Mouse (Mus musculus) heart, embryonic 14.5 days (tissue): ENCODE measurements around the gene Adm2. TPM values are rescaled to one million over a fixed set of nuclear protein-coding genes. Genes with fewer than 3 reads are reported as not detected.

ENCODE experiments used
- ATAC-seq: fragments of 200-750 bp; cut with Nextera tagmentation; 2 replicates; pipeline ENCODE4 v1.8.0; 2017; ENCODE audit warnings: low read depth, moderate TSS enrichment; ENCODE audit not compliant: insufficient number of reproducible peaks, insufficient read depth, low FRiP score
- H3K27ac ChIP-seq, 2 experiments: fragments of 200-500 bp in 1 of 2; fragments of 300-500 bp in 1 of 2; sonication (generic) in 1 of 2; replicated peaks in 1 of 2; 2 replicates each; pipeline ENCODE4 v1.5.1; 2012 to 2014; ENCODE audit warnings: low read depth in 2 of 2, low read length in 2 of 2, control low read depth in 1 of 2, mild to moderate bottlenecking in 1 of 2, mixed read lengths in 1 of 2; ENCODE audit not compliant: control insufficient read depth in 1 of 2, insufficient read depth in 1 of 2
- H3K27me3 ChIP-seq: fragments of 300-500 bp; sonication (generic); 2 replicates; pipeline ENCODE4 v1.6.1; 2014; ENCODE audit warnings: mild to moderate bottlenecking, low read length, control low read depth; ENCODE audit not compliant: control insufficient read depth, insufficient read depth
- H3K36me3 ChIP-seq: fragments of 300-500 bp; sonication (generic); 2 replicates; pipeline ENCODE4 v1.6.1; 2014; ENCODE audit warnings: mild to moderate bottlenecking, control low read depth, low read length, mixed read lengths; ENCODE audit not compliant: control insufficient read depth, insufficient read depth
- H3K4me1 ChIP-seq, 2 experiments: fragments of 200-500 bp in 1 of 2; fragments of 300-500 bp in 1 of 2; sonication (generic) in 1 of 2; 2 replicates each; pipeline ENCODE4 v1.6.1; 2012 to 2014; ENCODE audit warnings: low read length in 2 of 2, control low read depth in 1 of 2, mixed read lengths in 1 of 2; ENCODE audit not compliant: control insufficient read depth in 2 of 2, insufficient read depth in 2 of 2
- H3K4me2 ChIP-seq: fragments of 300-500 bp; sonication (generic); 2 replicates; pipeline ENCODE4 v1.6.1; 2014; ENCODE audit warnings: mild to moderate bottlenecking, low read length
- H3K4me3 ChIP-seq, 2 experiments: fragments of 200-500 bp in 1 of 2; fragments of 300-500 bp in 1 of 2; sonication (generic) in 1 of 2; 2 replicates each; pipeline ENCODE4 v1.5.1; 2012 to 2014; ENCODE audit warnings: low read length in 2 of 2, mild to moderate bottlenecking in 2 of 2, control low read depth in 1 of 2, low read depth in 1 of 2, moderate library complexity in 1 of 2; ENCODE audit not compliant: control insufficient read depth in 1 of 2, insufficient read depth in 1 of 2
- H3K9ac ChIP-seq: fragments of 300-500 bp; sonication (generic); 2 replicates; pipeline ENCODE4 v1.6.1; 2014; ENCODE audit warnings: mild to moderate bottlenecking, low read length
- H3K9me3 ChIP-seq: fragments of 300-500 bp; sonication (generic); 2 replicates; pipeline ENCODE4 v1.6.1; 2016; ENCODE audit warnings: low read length, control low read depth; ENCODE audit not compliant: control insufficient read depth
- WGBS: fragments of 180-500 bp; shearing (Covaris S2); extraction: QIAGEN DNeasy Blood & Tissue Kit; methylation state at CpG from one replicate; pipeline ENCODE4 v1.1.7; 2014; 5-methylcytosine and 5-hydroxymethylcytosine counted together
- polyA plus RNA-seq: library from polyadenylated mRNA; unstranded; fragments of >200 nt; fragmentation: Nextera tagmentation; extraction: Ambion mirVana; gene quantifications from 2 replicates; pipeline ENCODE4 v1.2.1, GENCODE M21; 2014

Adm2 gene
- polyA plus RNA-seq, 1 experiment from 2014 or later: 0.20 TPM

- H3K27me3 ChIP-seq: no peaks in the 10 kb centered on the region
- ATAC-seq: no peak
These were observed 13.9 kb upstream of the Adm2 start for GRCm38 (mm10) chr15:89308406-89309139.

GRCm38 (mm10) chr15:89309962-89310498 is 12.5 kb upstream of the Adm2 start:
- Histone ChIP-seq H3K4me3 (no peak overlapping the region), H3K9ac (no peak overlapping the region), H3K4me2 (no peak overlapping the region), H3K27ac (no peak overlapping the region), H3K27me3 (no peaks in the 10 kb centered on the region), H3K36me3 (peaks cover 29% of the 10 kb centered on the region), H3K4me1 (peaks cover 14 to 26% of the 10 kb centered on the region in 2 experiments), H3K9me3 (no peaks in the 10 kb centered on the region)
- WGBS: 69% methylated on average over 6 of the region's 6 CpGs
- ATAC-seq: no peak

More at GRCm38 (mm10) chr15:89308406-89309139, 13.9 kb upstream of the Adm2 start:
- Histone ChIP-seq H3K4me1 (peaks cover 8 to 16% of the 10 kb centered on the region in 2 experiments), H3K9me3 (no peaks in the 10 kb centered on the region), H3K4me3 (no peak overlapping the region), H3K9ac (no peak overlapping the region), H3K36me3 (peaks cover 44% of the 10 kb centered on the region), H3K27ac (no peak overlapping the region), H3K4me2 (no peak overlapping the region)
- WGBS: 80% methylated on average over 7 of the region's 7 CpGs

GRCm38 (mm10) chr15:89313359-89313758 is 9.2 kb upstream of the Adm2 start:
- H3K27me3 ChIP-seq: no peaks in the 10 kb centered on the region
- peak overlapping the region; percentile 7; the same call in 1 of the 2 replicates for H3K9ac ChIP-seq
- no peaks in the 10 kb centered on the region for H3K36me3 ChIP-seq
- no peaks in the 10 kb centered on the region for H3K9me3 ChIP-seq
- no peak for ATAC-seq
- 0 out of 2 replicates have a peak overlapping the region, but pooled peaks have one; percentile 87 for H3K4me2 ChIP-seq
- WGBS: 72% methylated on average over 4 of the region's 4 CpGs
- no peak overlapping the region for H3K4me3 ChIP-seq
- no peak overlapping the region for H3K27ac ChIP-seq
- peaks cover 14 to 22% of the 10 kb centered on the region in 2 experiments for H3K4me1 ChIP-seq

GRCm38 (mm10) chr15:89314107-89314506 is 8.4 kb upstream of the Adm2 start:
- H3K27me3 ChIP-seq: no peaks in the 10 kb centered on the region
- WGBS: 26% methylated on average over 3 of the region's 3 CpGs
- ATAC-seq: peak; percentile 0; the same call in 1 of the 2 replicates
- H3K4me3 ChIP-seq: peak overlapping the region; percentile 60 to 95
- H3K9ac ChIP-seq: peak overlapping the region; percentile 96
- peaks cover 11 to 16% of the 10 kb centered on the region in 2 experiments for H3K4me1 ChIP-seq
- H3K4me2 ChIP-seq: peak overlapping the region; percentile 87
- H3K9me3 ChIP-seq: no peaks in the 10 kb centered on the region
- H3K27ac ChIP-seq: 0 out of 4 replicates have a peak overlapping the region, but pooled peaks of 1 of the 2 experiments have one; percentile 53
- no peaks in the 10 kb centered on the region for H3K36me3 ChIP-seq

- H3K27me3 ChIP-seq: no peaks in the 10 kb centered on the region
- H3K4me1 ChIP-seq: peaks cover 11 to 16% of the 10 kb centered on the region in 2 experiments
- H3K4me2 ChIP-seq: peak overlapping the region; percentile 87
- WGBS: under 1% methylated on average over 58 of the region's 58 CpGs
- peak; percentile 31 for ATAC-seq
- H3K36me3 ChIP-seq: no peaks in the 10 kb centered on the region
- no peaks in the 10 kb centered on the region for H3K9me3 ChIP-seq
- H3K9ac ChIP-seq: peak overlapping the region; percentile 96
- H3K27ac ChIP-seq: peak overlapping the region in 1 of 2 experiments; percentile 53; a peak in 2 of 4 replicates
- peak overlapping the region; percentile 60 to 95 for H3K4me3 ChIP-seq
These were observed 7.9 kb upstream of the Adm2 start for GRCm38 (mm10) chr15:89314511-89315189.

- Histone ChIP-seq H3K4me2 (peak within 1 kb of the TSS; percentile 87), H3K9ac (peak within 1 kb of the TSS; percentile 96), H3K4me1 (peaks cover 11 to 15% of the 10 kb centered on the region in 2 experiments), H3K4me3 (peak within 1 kb of the TSS; percentile 60 to 95), H3K36me3 (no peaks in the 10 kb centered on the region), H3K27me3 (no peaks in the 10 kb centered on the region), H3K9me3 (no peaks in the 10 kb centered on the region), H3K27ac (peak within 1 kb of the TSS; percentile 53 to 67)
- under 1% methylated on average over 36 of the region's 37 CpGs for WGBS
- ATAC-seq: peak; percentile 99
These were observed 7.3 kb upstream of the Adm2 start, which contains the start of gene Sbf1 for GRCm38 (mm10) chr15:89315190-89315731. TSS of gene Sbf1 (minus strand) at chr15:89315311.

GRCm38 (mm10) chr15:89316146-89316545 is 6.4 kb upstream of the Adm2 start:
- Histone ChIP-seq H3K36me3 (no peaks in the 10 kb centered on the region), H3K27ac (no peak overlapping the region), H3K4me1 (peaks cover 10 to 13% of the 10 kb centered on the region in 2 experiments), H3K9me3 (no peaks in the 10 kb centered on the region), H3K4me3 (no peak overlapping the region), H3K27me3 (no peaks in the 10 kb centered on the region), H3K9ac (no peak overlapping the region), H3K4me2 (peak overlapping the region; percentile 70; the same call in 1 of the 2 replicates)
- ATAC-seq: no peak
- 64% methylated on average over 11 of the region's 11 CpGs for WGBS
